Mouse (Mus musculus): Measurements from ENCODE around the gene Dnah3.

Gene Dnah3

DNA sequence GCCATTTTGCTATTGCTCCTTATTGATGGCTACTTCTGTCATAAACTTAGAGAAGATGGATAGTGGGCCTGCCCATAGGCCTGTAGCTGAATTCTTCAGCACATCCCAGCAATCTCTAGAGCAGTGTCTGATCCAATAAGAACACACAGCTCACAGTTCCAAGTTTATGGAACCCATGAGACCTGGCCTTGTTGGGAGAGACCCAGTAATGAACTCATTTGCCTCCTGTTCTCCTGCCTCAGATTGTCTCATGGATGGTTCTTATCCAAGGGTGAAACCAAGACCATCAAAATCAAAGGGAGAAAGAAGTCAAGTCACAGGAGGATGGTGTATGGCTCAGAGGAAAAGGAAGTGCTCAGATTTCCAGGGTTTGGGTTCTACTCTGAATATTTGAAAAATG, 44.6 kb downstream of the Dnah3 start:
- no peak for DNase-seq

- DNase-seq, result no peak
These were observed 51.1 kb downstream of the Dnah3 start for GRCm38 (mm10) chr7:120043990-120044389.

DNA sequence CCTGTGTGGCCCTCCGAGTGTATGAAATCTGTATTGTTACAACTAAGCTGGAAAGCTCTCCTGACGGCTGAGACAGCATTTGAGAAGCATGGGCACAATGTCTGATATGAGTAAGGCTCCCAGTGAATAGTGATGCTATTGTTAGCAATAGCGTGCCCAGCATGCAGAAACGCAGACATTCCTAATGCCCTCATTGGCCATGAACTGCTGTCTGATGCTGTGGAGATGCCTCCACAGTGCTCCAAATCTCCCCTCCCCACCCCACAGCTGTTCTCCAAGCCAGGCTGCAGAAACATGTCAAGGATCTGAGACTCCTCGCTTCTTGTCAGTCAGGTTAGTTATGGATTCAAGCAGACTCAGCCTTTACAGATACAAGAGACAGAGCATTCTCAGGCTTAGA, 58.7 kb downstream of the Dnah3 start:
- DNase-seq, result no peak

DNA sequence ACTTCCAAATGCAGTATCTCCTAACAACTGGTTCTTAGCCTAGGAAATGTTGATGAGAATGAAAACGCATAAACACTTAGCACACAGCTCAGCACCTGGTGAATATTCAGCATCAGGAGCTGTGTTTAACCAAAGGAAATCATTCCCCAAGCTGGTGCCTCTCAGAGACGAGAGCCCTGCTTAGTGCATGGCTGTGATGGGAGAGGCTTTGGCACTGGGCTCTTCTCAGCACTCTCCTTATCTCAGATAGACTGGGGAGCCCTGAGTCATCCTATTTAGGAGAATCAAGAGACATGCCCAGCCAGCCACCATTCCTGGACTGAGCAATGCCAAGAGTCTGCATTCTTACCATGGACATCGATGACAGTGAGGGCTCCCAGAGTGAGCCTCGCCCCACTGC, 60.1 kb downstream of the Dnah3 start:
- DNase-seq, result no peak

GRCm38 (mm10) chr7:120034566-120034965, 60.5 kb downstream of the Dnah3 start:
- no peak for DNase-seq

DNA sequence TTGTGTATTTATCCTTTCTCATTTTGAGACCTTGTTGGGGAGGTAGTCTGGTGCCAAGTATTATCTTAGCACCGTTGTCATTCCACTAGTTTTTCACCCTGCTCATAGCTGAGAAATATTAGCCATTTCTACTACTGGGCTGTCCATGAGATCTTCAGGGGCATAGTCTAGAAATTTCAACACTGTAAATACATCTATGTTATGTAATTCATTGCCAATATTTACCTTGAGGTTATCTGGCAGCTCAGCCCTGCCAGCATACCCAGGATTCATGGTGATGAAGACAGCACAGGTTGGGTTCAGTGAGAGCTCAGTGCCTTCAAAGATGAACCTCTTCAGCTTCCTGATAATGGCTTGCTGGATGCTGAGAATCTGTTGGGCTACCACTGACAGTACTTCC, 66.4 kb downstream of the Dnah3 start:
- DNase-seq, result no peak

GRCm38 (mm10) chr7:119997066-119997465, 98.0 kb downstream of the Dnah3 start:
- no peak for DNase-seq

DNA sequence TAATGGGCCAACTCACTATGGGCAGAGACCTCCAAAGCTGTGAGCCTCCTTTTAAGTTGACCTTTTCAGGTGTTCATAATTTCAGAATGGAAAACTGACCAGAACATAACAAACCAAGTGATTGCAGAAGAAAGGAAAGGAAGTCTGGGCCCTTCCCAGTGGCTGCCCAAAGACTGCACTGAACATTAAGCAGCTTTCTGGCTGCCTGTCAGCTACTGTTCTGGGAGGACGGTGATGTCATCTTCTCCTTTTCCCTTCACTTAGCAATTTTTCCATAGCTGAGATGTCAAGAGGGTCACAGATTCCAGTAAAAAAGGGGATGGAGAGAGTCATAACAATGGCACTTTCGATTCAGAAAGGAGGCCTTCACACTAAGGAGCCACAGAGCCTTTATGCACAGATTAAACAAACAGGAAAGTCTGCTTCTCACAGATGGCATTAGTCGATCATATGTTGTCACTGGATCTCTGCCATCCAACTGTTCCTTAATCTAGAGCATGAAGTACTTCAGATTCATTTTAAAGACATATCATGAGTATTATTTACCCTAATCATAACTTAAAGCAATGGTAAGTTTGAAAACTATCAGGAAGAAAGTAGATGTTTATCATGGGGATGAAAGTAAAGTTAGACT, 109.7 kb downstream of the Dnah3 start:
- no peak for DNase-seq

- DNase-seq, result no peak
These were observed 114.9 kb downstream of the Dnah3 start for GRCm38 (mm10) chr7:119980170-119980569.

GRCm38 (mm10) chr7:119978576-119978975, 116.5 kb downstream of the Dnah3 start:
- DNase-seq, result no peak

GRCm38 (mm10) chr7:119977574-119977973, 117.5 kb downstream of the Dnah3 start:
- no peak for DNase-seq

- no peak for DNase-seq
These were observed 118.8 kb downstream of the Dnah3 start for GRCm38 (mm10) chr7:119976256-119976655.

- no peak for DNase-seq
These were observed 120.9 kb downstream of the Dnah3 start for GRCm38 (mm10) chr7:119974214-119974613.

- no peak for DNase-seq
These were observed 125.8 kb downstream of the Dnah3 start for GRCm38 (mm10) chr7:119969320-119969719.

DNA sequence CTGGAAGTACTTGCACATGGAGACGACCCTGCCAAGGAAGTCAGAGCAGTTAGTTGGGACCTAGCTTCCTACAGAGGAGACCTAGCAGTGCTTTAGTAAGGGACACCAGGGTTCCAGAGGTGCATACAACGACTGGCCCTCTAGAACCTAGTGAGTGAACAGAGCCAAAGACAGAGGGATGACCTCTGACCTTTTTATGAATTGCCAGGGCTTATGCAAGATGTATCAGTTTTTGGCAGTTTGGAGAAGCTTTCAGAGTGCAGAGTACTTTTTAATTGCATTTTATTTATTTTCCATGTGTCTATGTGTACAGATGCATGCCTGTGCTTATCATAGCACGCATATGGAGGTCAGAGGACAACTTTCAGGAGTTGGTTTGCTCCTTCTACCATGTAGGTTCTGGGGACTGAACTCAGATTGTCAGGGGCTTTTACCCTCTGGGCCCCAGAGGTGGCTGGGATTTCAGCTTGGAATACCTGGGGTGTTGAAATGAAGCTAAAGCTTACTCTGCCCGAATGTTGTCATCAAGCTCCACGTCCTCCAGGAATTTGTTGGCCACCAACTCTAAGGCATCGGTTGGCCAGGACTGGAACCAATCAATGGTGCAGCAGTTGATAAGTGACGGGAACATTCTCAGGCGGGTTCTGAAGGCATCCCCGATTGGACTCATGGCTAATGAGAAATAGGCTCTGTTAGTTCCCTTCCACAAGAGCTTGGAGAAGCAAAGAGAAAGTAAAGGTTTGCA, 129.3 kb downstream of the Dnah3 start:
- DNase-seq, result no peak

DNA sequence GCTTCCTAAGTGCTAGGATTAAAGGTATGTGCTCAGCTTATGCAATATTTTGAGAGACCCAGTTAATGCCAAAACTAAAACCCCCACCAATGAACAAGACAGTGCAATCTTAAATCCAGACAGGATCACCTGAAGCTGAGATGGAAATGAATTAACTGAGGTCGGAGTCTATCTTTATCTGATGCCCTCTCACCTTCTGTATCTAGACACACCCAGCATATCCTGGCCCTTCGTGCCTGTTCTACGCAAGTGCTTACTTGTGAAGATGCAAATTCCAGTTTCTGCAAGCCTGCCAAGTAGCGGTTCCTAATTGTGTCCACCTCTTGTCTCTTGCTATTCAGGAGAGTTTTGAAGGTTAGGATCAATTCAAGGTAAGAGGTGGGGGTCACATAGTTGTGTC, 129.9 kb downstream of the Dnah3 start:
- no peak for DNase-seq

DNA sequence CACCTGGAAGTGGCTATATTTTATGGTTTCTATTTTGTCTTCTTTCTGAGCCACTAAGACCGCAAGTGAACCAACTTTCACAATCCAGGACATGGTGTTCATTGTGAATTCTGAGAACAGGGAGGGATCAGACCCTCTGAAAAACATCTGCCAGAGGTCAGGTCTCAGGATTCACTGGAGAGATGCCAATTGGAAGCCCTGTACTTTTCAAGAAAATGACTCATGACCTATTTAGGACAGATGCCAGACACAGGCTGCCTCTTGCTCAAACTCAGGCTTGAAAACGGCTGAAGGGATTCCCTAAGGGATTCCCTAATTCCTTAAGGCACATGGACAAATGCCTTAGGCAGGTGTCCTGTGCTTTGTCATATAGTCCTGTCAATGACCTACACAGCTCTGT, 134.0 kb downstream of the Dnah3 start:
- no peak for DNase-seq

- no peak for DNase-seq
These were observed 134.5 kb downstream of the Dnah3 start for GRCm38 (mm10) chr7:119960546-119960945.

DNA sequence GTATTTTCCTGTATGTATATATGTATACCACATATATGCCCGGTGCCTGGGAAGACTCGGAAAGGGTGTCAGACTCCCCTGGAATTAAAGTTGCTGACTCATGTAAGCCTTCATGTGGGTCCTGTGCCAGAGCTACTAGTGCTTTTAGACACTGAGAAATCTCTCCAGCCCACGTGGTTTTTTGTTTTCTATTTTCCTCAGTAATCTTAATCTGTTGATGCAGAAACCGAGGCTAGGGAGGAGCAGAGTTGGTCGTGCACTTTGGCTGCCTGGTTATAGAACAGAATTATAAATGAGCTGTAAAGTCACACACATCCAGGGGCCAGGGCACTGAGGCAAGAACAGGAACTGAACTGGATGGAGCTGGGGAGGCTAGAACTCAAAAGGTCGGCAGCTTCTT, 135.1 kb downstream of the Dnah3 start:
- no peak for DNase-seq

DNA sequence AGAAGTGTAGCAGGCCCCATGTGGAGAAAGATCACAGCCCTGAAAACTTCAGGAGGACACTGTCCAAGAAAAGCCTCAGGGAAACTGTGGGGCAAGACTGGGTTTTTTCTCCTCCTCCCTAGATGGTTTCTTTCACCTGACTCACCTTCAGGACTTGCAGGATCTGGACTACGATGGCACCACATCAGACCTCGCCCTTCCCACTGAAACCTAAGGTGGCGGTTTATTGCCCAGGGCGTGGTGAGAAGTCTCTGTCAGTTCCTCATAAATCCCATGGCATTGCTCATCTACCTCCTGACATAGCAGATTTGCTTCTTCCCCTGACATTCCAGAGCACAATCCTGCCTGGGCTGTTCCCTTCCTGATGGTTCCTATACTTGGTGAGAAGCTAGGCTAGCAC, 135.6 kb downstream of the Dnah3 start:
- DNase-seq, result no peak

GRCm38 (mm10) chr7:119959091-119959490, 136.0 kb downstream of the Dnah3 start:
- no peak for DNase-seq

GRCm38 (mm10) chr7:119957421-119957820, 137.7 kb downstream of the Dnah3 start:
- DNase-seq, result no peak

DNA sequence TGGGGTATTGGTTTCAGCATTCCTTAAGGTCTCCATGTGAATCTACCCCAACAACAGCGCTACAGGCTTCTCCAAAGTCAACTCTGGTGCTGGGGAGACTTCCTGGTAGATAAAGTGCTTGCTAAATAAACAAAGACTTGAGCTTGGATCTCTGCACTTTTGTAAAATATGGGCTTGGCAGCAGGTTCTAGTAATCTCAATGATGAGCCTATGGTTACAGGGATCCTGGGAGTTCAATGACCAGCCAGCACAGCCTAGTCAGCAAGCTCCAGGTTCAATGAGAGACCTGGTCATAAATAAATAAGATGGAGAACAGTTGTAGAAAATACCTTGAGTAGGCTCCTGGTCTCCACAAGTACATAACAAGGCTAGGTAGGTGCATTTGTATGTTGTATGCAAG, 141.0 kb downstream of the Dnah3 start:
- no peak for DNase-seq

DNA sequence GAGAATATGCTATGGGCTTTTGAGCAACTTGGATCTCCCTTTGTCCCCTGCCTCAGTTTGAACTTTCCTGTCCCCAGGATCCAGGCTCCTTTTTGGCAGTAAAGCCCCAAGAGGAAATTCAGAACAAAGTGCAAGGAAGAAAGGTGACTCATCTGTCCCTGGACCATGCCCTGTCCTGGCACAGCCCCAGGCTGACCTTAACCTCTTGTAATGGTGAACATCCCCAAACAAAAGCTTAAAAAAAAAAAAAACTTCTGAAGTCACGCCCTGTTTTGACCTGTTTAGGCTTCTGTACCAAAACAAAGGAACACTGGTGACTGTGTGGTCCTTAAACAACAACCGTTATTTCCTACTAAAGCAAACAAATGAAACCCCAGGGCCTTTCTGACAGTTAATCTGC, 153.5 kb downstream of the Dnah3 start:
- DNase-seq, result no peak

DNA sequence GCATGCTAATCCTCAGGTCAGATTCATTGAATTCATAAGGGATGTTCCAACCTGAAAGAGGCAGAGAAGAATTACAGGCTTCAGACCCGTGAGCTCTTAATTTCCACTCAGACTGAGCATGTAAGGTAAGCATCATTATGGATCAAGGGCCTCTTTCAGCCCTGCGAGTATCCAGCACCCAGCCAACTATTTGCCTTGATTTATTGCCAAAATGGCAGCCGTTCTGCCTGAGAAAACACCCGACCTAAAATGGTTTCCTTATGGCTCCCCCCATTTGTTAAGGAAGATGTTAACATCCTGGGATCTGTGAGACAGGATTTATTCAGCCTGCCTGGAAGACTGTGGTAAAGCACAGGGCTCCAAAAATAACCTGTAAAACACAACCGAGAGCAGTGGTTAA, 158.0 kb downstream of the Dnah3 start:
- no peak for DNase-seq
